Mouse (Mus musculus): ENCODE data around the gene Gm44805.

DNA sequence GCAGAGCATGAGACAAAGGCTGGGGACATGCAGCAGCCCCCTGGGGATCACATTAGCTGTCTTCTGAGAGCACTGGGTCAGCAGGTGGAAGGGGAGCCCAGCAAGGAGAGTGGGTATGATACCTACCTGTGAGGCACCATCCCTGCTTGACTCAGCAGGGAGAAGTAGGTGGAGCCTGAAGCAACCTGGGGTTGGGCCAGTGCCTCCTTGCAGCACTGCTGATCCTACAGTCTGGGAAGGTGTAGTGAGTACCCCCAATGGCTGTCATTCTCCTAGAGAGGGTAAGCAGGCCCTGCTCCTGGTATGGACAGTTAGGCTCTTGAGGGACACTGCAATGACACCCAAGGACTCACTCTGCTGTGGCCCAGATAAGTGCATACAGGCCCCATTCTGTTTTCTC is 48.9 kb downstream of the Gm44805 start:
- TF ChIP-seq JUN (IDR thresholded peaks at IDR 0.05; ENCODE audit: insufficient read depth, low read depth, low read length) (no peak), ZC3H11A (IDR thresholded peaks at IDR 0.05; ENCODE audit: low read depth, low read length) (no peak), CTCF (conservative IDR thresholded peaks at IDR 0.05 in 1 of 2, IDR thresholded peaks at IDR 0.05 in 1 of 2; ENCODE audit: low read depth in 2 of 2, low read length in 2 of 2) (no peak), MAX (IDR thresholded peaks at IDR 0.05; ENCODE audit: low read length) (no peak), POLR2AphosphoS2 (IDR thresholded peaks at IDR 0.05; ENCODE audit: low read depth, low read length) (0 out of 2 replicates have a peak, but pooled peaks have one; percentile 56), MXI1 (IDR thresholded peaks at IDR 0.05; ENCODE audit: low read depth, low read length) (no peak), TCF12 (IDR thresholded peaks at IDR 0.05; ENCODE audit: low read depth, low read length) (no peak), KAT2A (IDR thresholded peaks at IDR 0.05; ENCODE audit: insufficient replicate concordance, low read length) (no peak), MAFK (IDR thresholded peaks at IDR 0.05; ENCODE audit: insufficient replicate concordance, low read length) (no peak), ZKSCAN1 (IDR thresholded peaks at IDR 0.05; ENCODE audit: borderline replicate concordance, low read depth, low read length) (no peak)
